Mouse (Mus musculus) layer of hippocampus, adult 9-10 months (tissue): ENCODE measurements at regions not wholly inside any gene's neighbourhood (a gene's known extent, or its start where the extent isn't known, plus 50 kb on each side); places are given as distances from the start of the nearest gene placed in this dataset.

Experiments
- DNase-seq: peaks from one replicate; pipeline ENCODE4 v3.0.0; 2022; ENCODE audit warnings: low spot score

DNA sequence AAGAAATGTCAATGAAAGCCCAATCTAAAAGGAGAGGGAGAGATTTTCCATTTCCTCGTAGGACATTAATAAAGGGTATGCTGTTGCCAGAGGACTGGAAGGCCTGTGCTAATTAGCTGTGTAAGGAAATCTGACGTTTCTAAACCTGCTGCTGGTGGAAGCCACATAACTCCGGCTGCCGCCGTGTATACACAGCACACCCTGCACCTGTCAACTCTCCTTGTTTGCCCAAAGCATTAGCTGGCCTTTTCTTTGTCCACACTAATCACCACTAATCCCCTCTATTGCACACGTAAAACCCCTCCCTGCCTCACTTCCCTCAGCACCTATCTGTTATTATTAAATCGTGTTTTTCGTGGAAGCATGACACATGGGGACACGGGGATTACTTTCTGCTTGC, 108.7 kb downstream of the Gm10260 start:
- no peak for DNase-seq

DNA sequence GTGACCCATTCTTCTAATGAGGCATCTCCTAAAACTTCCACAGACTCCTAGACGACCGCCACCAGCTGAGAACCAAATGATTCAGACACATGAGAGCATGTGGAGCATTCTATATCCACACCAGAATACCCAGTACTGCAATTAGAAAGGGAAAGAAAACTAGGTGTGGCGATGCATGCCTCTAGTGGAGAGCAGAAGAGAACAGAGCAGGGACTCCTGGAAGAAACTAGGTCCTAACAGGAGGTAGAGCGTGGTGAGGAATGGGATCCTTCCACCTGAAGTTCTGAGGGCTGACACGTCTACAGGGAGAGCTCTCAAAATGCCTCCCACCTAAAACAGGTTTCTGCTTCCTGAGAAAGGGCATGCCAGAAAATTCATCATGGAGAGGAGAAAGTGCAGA, 109.3 kb downstream of the Gm10260 start:
- DNase-seq = no peak

DNA sequence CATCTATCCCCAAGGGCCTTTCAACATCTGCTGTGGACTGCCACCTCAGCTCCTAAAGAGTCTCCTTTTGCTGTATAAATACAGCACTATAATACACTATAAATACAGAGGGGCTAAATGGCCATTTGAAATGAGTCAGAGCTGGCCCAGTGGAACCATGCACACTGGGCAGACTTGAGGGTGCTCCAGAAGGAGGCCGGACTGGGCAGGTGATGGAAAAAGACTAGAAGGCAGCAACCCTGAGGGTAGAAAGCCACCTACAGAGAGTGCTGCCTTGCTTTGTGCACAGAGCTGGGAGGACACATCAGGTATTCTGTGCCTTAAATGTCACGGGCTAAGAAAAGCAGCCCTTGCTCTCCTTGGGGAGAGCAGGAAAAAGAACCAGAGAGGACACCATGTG, 110.2 kb downstream of the Gm10260 start:
- DNase-seq = no peak

DNA sequence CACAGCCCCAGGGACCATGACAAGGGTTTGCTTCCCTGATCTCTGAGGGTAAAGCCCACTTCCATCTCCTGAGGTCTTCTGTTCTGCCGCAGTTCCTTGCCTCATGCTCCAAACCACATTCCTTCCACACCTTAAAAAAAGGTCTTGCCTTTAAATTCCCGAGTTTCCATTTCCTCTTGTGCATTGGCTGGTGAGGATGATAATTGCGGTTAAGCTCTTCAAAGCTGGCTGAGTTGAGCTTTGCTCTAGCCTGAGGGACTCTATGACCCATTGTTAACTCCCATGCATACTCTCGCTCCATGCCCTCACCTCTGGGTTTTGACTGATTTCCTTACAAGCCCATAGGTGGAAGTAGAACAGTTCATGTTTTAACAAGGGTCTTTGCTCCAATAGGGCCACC, 112.9 kb downstream of the Gm10260 start:
- DNase-seq = no peak

DNA sequence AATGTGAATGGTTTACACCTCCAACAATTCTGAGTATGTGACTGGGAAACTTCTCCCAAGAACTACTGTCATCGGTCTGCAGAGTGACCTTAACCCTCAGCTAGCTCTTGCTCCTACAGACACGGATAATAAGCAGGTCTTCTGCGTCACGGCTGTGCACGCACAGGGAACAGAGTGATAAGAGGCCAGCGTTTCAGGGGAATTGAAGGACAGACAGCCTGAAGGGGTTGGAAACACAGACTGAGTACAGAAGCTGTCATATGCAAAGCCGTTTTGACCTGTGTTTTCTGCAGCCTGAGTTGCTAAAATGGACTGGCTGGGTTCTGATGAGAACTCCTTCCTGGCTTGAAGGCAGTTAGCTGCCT, 114.4 kb downstream of the Gm10260 start:
- DNase-seq = no peak

DNA sequence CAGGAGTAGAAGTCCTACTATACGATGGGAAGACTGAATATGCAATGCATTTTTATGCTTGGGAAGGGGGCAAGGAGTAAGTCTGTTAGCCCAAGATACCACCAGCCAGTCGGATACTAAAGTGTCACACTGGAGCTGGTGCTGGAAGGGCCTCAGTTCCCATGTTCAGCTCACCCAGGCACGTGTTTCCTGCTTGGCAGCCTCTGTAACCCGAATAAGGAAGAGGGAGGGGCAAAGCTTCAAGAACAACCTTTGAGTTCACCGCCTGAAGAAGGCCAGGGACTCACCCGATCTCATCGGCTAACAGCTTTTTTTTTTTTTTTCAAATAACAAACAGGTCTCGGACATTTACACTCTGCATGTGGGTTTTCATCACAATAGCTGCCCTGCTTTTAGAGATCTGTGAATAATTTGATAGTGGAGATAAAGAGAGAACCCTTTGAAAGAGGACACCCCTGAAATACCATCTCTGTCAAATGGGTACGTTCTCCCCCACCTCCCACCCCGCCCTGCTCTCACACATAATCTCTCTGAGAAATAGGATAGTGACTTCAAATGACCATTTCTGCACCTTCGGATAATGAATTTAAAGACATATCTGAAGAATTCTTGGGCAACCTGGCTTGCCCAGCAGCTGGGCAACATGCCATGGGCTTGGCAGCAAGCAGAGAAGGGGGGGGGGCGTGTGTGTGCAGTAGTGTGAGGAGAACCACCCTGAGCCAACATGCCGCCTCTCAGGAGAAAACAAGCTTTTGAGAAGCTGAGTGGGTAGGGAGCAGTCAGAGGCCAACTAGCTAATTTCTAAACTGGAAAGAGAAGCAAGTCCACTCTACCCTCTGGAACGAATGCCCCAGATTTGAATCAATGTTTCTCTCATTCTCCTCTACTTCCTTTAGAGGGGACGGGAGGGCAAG, 115.1 kb downstream of the Gm10260 start:
- DNase-seq = no peak

DNA sequence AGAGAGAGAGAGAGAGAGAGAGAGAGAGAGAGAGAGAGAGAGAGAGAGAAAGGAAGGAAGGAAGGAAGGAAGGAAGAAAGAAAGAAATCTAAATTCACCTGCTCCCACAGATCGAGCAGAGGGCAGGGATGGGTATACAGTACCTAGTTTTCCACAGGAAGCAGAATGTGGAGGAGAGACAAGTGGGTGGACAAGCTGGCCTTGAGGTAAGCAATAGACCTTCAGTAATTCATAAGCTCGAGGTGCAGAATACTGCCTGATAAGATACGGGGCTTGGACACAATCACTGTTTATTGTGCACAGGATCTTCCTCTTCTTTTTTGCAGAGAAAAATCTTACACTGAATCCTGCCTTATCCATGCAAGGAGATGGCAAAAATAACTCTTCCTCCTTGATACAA, 120.2 kb downstream of the Gm10260 start:
- DNase-seq = no peak

DNA sequence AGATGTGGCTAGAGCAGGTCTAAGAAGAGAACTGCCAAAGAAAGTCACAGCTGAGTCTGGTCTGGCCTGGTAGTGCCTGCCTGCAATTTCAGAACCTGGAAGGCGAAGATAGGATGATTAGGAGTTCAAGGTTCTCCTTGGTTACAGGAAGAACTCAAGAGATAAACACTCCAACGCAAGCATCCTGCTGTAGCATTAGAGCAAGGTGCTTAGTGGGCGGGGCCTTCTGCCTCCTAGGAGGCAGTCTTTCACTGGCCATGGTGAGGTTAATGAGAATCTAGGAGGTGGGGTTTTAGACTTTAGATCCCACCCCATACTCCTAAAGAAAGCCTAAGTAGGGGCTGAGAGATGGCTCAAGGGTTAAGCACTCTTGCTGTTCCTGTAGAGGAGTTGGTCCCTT, 120.8 kb downstream of the Gm10260 start:
- DNase-seq = no peak

DNA sequence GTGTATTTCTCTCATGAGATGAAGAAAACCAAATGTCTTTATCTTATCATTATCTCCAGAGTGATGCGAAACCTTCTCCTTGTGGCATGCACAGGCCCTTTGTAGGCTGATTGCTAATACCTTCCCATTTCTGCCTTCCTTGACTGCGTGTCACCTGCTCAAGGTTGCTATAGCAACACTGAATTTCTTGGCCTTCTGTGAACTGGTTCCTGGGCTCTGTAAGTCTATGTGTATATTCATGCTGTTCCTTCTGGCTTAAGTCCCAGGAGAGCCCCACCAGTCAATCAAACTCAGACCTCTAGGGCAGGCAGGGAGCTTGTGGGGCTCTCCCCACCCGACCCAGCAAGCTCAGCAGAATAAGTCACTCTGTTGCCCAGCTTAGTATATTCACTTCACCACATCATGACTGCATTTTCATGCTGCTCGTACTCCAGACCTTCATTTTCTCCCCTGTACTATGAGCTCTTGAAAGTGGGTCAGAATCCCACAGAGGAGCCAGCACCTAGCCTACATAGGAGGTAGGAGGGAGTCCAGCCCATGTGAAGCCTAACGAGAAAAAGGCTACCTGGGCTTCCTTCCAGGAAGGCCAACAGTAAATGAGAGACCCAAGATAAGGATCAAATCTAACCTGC, 121.9 kb downstream of the Gm10260 start:
- DNase-seq = no peak

DNA sequence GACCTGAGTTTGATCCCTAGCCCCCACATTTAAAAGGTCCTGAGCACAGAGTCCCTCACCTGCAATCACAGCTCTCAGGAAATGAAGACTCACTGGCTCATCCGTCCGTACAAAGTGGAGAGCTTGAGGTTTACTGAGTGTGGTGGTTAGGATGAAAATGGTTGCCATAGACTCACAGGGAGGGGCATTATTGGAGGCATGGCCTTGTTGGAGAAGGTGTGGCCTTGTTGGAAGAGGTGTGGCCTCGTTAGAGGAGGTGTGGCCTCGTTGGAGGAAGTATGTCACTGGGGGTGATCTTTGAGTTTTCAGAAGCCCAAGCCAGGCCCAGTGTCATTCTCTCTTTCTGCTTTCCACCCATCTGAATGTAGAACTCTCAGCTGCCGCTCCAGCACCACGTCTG, 122.9 kb downstream of the Gm10260 start:
- DNase-seq = no peak

DNA sequence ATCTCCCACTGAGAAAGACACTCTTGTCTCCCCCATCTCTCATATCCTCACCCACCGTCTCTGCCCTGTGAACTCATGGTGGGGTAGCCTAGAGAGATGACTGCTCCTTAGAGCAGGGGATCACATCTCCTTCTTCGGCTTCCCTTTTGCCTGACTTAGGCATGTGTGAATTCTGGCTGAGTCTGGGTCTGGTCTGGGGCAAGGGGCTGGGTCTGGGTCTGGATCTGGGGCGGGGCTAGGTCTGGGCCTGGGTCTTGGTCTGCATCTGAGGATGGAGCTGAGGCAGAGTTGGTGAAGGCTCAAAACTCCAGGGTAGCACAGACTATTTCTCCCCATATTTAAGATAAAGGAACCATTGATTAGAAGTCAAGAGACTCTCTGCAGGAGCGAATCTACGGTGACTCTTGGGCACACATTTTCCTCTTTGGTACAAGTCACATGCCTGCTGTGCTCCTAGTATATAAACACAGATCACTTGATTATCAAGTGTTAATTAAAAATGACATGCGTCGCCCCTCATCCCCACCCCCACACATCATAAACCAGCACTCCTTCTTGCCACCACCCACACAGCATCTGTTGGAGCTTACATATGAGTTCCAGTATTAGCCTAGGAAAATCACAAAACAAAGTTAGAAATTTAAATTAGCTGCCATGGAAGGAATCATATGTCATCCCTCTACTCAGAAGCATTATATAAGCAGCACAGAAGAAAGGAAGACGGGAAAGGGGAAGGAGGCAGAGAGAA, 126.2 kb downstream of the Gm10260 start:
- peak; percentile 77 for DNase-seq

DNA sequence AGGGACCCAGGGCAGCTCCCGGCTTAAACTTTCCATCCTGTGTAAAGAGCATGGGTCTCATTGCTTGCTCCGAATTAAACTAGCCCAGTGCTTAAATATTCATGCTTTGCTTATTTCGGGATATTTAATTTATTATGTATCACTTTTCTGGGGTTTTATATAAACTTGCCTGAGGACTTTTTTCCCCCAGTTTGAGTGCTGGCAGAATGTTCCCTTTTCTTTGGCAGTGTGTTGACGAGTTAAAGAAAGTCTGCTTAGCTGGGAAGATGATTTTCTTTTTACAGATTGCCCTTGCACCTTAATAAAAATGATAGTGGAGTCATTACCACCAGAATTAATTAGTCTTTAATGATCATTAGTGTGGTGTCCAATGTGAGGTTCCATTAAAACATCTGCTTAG, 126.9 kb downstream of the Gm10260 start:
- no peak for DNase-seq

DNA sequence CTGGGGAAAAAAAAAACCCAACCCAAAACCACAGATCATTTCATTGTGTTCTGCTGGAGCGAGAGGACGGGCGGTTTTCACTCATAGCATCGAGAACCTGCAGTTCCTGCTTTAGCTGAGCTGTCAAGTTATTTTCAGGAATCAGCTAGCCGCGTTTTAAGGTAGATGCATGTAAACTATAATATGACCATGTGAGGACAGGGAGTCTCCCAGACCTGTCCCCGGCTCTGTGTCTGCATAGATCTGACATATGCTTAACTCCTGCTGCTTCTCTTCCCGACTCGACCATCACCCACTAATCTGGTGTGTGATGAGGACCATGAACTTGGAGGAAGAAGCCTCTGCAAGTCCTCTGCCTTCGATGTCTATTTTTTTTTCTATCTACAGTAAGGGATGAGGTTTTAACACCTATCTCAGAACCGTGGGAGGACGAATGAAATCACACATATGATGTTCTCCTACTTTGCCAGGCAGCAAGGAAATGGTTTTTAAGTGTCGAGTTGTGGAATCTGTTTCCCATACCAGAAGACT, 128.5 kb downstream of the Gm10260 start:
- no peak for DNase-seq

DNA sequence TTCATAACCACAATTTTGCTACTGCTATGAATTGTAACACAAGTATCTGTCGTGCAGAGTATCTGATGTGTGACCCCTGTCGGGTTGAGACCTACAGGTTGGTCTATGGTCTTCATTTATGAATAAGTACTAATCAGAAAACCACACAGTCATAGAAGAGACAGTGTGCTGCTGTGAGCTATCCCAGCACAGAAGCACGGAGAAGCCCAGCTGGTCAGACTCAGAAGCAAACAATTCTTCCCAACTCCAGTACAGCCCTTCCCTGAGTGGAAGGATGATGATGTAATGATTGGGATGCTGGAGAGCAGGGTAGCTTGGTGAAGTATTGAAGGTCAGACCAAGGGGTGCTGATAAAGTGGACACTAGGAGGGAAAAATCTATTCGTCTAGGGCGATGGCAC, 129.5 kb downstream of the Gm10260 start:
- DNase-seq = no peak

DNA sequence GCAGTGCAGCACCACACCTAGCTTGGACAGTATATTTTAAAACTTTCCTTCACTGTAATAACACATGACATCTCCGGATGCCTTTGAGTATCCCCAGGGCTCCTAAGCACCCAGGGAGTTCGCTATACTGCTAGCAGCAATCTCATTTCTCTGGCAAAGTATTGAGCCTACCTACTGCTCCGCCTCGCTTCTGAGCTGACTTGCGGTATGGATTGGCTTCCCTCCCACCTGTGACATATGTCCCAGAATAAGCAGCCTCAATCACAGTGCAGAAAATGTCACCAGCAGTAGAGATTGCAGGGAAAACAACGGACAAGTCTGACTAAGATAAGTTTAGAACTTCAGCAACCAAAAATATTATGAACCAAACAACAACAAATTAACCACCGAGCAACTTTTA, 131.8 kb downstream of the Gm10260 start:
- no peak for DNase-seq

DNA sequence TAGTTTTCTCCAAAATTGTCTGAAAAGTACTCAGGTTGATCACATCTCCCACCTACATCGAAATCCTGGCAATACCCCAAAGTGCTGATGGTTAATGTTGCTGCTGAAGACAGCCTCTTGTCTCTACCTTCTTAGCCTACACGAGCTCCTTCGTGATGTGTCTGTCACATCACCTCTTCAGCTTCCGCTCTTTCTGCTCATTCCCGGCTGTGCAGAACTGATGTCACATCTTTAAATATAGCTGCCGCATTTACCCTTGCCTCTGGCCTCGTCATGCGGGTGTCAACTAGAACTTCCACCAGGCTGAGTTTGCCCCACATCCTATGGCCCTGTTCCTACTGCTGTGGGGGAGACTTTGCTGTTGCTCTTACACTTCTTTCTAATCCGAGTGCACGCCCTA, 133.2 kb downstream of the Gm10260 start:
- DNase-seq = no peak

DNA sequence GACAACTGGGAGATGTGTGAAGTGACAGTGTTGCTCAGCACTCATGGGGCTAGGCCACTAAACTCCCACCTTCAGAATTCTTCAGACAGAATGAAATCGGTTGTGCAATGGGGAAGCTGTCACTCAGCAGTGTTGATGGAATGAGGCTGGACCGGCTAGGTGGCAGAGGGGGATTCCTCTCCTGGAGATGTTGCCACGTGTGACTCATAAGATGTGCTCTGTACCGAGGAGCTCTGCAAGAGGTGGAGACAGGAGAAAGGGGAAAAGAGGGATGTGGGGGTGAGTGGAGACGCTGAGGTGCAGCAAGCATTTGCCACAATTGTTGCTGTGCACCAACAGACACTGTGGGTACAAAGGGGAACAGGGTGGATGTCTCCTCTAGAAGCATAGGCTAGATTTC, 133.6 kb downstream of the Gm10260 start:
- no peak for DNase-seq

DNA sequence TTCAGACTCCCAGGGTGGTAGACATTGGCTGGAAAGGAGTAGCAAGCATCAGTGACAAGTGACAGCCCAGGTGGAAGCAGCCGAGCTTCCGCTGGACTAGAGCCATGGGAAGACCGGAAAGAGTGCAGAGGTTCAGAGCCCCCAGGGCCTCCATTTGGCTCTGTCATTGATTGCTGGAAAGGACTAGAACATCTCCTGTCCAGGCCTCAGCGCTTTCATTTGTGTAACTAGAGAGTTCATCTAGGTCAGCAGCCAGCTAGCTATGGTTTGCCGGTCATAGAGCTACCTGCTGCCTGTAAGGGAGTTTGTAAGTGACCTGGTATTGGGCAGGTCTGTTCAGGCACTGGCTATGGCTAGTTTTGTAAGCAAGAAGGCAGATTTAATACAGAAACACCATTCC, 134.3 kb downstream of the Gm10260 start:
- no peak for DNase-seq

DNA sequence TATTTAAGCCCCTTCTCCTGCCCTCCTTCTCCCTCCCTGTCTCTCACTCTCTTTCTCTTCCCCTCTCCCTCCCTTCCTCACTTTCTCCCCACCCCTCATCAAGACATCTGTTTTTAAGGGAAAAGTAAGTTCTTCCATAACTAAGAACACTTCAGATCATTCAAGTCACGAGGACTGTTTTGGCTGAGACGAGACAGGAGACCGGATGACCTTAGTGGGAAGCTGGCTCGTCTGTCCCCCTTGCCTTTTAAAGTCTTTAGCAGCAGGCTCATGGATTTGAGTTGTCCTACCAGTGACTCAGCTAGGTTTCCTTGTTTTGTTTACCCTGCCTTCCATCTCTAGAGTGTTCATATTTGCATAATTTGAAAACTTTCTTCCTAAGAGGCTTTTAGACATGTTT, 135.0 kb downstream of the Gm10260 start:
- DNase-seq = no peak

DNA sequence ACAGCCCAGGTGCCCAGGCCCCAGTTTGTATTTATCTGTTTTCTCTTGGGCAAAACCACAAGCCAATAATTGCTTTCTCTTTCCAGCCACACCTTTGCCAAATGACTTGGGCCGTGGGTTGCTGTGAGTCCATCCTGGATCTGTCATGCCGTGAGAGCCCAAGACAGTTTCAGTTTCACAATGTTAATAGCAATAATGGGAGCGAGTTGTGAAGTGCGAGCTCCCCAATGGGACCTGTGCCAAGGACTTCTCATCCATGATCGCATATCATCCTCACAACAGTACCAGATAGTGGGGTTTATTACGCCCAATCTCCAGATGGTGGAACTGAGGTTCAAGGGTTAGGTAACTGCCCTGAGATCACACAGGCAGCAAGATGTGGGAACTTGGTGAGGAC, 142.2 kb downstream of the Gm10260 start:
- DNase-seq = no peak

DNA sequence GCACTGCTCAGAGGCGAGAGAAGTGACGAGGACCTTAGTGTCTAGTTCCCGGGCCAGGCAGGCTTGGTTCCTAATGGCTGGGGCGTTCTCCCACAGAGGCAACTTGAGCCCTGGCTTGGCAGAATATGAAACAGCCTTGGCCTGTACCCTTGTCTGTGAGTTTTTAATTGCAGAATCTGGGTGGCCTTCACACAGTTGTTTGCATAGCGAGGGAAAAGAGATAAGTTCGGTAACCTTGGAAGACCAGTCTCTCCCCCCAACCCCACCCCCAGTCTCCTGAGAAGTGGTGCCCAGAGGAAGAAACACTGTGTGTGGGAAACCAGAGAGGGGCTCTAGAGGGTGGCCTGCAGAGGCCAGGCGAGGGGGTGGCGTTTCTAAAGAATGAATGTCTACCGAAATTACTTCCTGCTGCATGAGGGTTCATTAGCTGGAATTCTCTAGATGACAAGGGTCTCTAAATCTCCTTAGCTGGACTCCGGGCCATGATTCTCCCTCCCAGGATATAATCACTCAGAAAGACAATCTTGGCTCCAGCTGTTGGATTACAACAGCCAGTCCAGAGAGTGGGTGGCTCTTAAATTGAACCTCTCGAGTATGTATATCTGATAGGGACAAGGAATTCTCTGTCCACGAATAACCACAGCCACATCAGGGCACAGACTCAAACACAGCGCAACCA, 142.8 kb downstream of the Gm10260 start:
- DNase-seq = no peak

DNA sequence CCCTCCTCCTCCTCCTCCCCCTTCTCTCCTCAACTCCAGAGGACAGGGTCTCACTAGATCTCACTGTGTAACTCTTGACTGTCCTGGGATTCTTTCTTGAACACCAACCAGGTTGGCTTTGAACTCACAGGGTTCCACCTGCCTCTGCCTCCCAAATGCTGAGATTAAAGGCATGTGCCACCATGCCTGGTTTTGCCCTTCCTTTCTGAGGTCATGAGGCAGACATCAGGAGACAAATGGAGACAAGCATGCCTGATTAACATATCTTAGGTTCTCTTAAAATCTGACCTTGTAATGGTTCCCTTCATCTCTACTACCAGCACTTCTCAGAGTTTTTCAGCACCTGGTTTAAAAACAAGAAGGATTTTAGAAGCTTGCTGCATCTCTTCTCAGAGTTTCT, 143.5 kb downstream of the Gm10260 start:
- no peak for DNase-seq
